Mouse (Mus musculus) naive thymus-derived CD4-positive, alpha-beta T cell, adult 5 months (primary cell): ENCODE measurements around the gene 1700025B11Rik. TPM values are rescaled to one million over a fixed set of nuclear protein-coding genes. Genes with fewer than 3 reads are reported as not detected.

Experiments
- polyA plus RNA-seq: library from polyadenylated mRNA; unstranded; fragments of 100-300 nt; shearing (Covaris generic); gene quantifications from one replicate; pipeline ENCODE4 v1.2.1, GENCODE M21; 2017

The 1700025B11Rik gene
- not detected for polyA plus RNA-seq

DNA sequence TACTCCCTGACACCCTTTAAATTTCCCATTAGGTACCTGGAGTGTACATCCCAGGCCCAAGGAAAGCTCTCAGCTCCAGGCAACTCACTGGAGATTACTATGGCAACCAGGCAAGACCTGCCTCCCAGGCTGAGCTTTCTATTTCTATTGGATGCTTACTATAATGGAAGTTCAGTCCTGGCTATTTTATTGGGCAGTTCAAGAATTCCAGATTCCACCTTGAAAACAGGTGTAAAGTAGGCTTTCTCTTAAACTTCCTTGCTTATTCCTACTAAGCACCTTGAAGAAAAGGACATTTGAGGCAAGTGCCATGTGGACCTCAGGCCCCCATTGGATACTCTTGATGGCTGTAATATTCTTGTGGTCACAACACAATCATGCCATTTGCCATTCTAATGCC, at the start of gene 1700025B11Rik:
Gene 1700025B11Rik (minus strand): TSS at position 101 of the 400 bp plus-strand sequence.

DNA sequence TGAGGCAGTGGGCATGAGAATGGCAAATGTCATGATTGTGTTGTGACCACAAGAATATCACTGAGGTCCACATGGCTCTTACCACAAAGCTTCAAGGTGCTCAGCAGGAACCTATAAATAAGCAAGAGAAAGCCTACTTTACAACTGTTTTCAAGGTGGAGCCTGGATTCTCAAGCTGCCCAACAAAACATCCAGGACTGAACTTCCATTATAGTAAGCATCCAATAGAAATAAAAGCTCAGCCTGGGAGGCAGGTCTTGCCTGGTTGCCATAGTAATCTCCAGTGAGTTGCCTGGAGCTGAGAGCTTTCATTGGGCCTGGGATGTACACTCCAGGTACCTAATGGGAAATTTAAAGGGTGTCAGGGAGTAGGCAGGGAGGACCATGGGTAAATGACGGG, 37.3 kb upstream of the 1700025B11Rik start, which contains the start of gene Gm36245:
Gene Gm36245 (plus strand): TSS at position 301 of the 400 bp plus-strand sequence.

DNA sequence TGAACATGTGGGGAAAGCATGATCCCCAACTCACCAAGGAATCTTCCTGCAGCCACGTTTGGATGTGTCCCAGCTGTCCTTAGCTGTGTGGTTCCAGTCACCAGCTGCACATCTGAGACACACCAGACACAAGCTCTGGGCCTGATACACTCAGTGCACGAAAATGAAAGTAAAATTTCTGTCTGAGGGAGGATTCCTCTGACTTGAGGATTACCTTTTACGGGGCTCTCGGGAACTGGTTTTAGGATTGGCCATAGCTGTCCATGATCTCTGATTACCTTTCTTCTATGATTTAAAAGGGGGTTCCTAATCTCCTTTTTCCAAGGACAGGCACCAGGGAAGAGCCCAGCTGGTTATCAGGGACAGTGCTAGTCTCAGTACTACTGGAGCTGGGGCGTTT, 34.3 kb upstream of the 1700025B11Rik start, which contains the start of gene Apol10b:
Gene Apol10b (minus strand): TSS at position 165 of the 400 bp plus-strand sequence.

DNA sequence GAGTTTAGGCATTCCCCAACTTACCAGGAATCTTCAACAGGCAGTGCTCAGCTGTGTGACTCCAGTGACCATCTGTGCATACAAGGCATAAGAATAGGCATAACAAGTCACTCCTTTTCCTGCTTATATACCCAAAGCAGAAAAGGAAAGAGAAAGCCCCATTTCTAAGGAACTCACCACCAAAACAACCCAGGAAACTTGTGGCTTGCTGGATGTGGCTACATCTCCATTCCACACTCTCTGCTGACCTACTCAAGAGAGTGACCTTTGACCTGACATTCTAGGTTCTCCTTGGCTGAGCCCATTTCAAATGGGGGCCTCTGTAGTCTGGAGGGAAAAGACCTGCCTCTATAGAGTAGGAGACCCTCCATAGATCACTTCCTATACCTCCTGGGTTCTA, 28.5 kb downstream of the 1700025B11Rik start, which contains the start of gene Apol7c:
Gene Apol7c (minus strand): TSS at position 101 of the 400 bp plus-strand sequence.

Other genes with a start within 250 kb of the 1700025B11Rik start
- not detected for gene Apol7a, start 162.8 kb downstream of the 1700025B11Rik start, polyA plus RNA-seq
- gene Apol9a, start 150.8 kb downstream of the 1700025B11Rik start, polyA plus RNA-seq, result 0.61 TPM
- 0.57 TPM for gene Apol7b, start 114.4 kb downstream of the 1700025B11Rik start, polyA plus RNA-seq
- not detected for gene Apol10a, start 84.8 kb downstream of the 1700025B11Rik start, polyA plus RNA-seq
- gene Apol11a, start 53.6 kb downstream of the 1700025B11Rik start, polyA plus RNA-seq, result not detected
- gene Apol7c, start 28.6 kb downstream of the 1700025B11Rik start, polyA plus RNA-seq, result not detected
- 0.63 TPM for gene Apol10b, start 34.2 kb upstream of the 1700025B11Rik start, polyA plus RNA-seq
- gene Gm36245, start 37.4 kb upstream of the 1700025B11Rik start, polyA plus RNA-seq, result not detected
- gene Apol11b, start 81.4 kb upstream of the 1700025B11Rik start, polyA plus RNA-seq, result not detected
- 142 TPM for gene Apol7e, start 137.0 kb upstream of the 1700025B11Rik start, polyA plus RNA-seq
- 0.91 TPM for gene Apol9b, start 167.1 kb upstream of the 1700025B11Rik start, polyA plus RNA-seq
- gene Apol8, start 195.1 kb upstream of the 1700025B11Rik start, polyA plus RNA-seq, result not detected